In genomic region chr11:95223473-95223872, GRCm38 (mm10) we compare ENCODE assay signal across 8 mouse cellular contexts. TPM values are rescaled to one million over a fixed set of nuclear protein-coding genes. Genes with fewer than 3 reads are reported as not detected.
DNase-seq lines count a peak whose midpoint lies in the region; ATAC-seq lines count a peak whose summit lies in the region.

No protein-coding gene starts in this region.

- no peaks in the 10 kb centered on the region for H3K9me3 ChIP-seq in heart, embryonic 13.5 days
- H3K9me3 ChIP-seq in kidney, embryonic 16.5 days (ENCODE audit: low read length), result no peaks in the 10 kb centered on the region

- H3K4me2 ChIP-seq in heart, embryonic 13.5 days, result peak overlapping the region; percentile 61
- peak overlapping the region; percentile 60 for H3K4me2 ChIP-seq in kidney, embryonic 16.5 days (replicated peaks; ENCODE audit: low read depth, low read length)

- WGBS in heart, embryonic 13.5 days, result under 1% methylated on average over 31 of the region's 31 CpGs
- WGBS in kidney, embryonic 16.5 days, result under 1% methylated on average over 22 of the region's 31 CpGs

- H3K36me3 ChIP-seq in heart, embryonic 13.5 days, result no peaks in the 10 kb centered on the region
- no peaks in the 10 kb centered on the region for H3K36me3 ChIP-seq in kidney, embryonic 16.5 days (ENCODE audit: insufficient read depth, low read length)

- no peak overlapping the region for H3K27ac ChIP-seq in heart, embryonic 13.5 days (replicated peaks)
- no peak overlapping the region for H3K27ac ChIP-seq in kidney, embryonic 16.5 days (ENCODE audit: low read length)

- peak; percentile 6 for DNase-seq in gastrocnemius, adult 18-20 months (ENCODE audit: low spot score)
- DNase-seq in gastrocnemius, postnatal 25 days, result no peak
- peak; percentile 61 to 65 for DNase-seq in adrenal gland, postnatal 36 days
- DNase-seq in lung, postnatal 10 days, result peak; percentile 66
- peak; percentile 71 for DNase-seq in testis, postnatal 10 days (ENCODE audit: low spot score)
- no peak for DNase-seq in c-Kit-positive CD71-positive TER-119-positive erythroid progenitor cells, embryonic 14.5 days (ENCODE audit: low spot score)

- no peak overlapping the region; the same call in 1 of the 2 replicates for H3K9ac ChIP-seq in heart, embryonic 13.5 days
- peak overlapping the region; percentile 42; the same call in 1 of the 2 replicates for H3K9ac ChIP-seq in kidney, embryonic 16.5 days (replicated peaks; ENCODE audit: low read length)

- peaks cover 24% of the 10 kb centered on the region for H3K4me1 ChIP-seq in heart, embryonic 13.5 days
- H3K4me1 ChIP-seq in kidney, embryonic 16.5 days (ENCODE audit: insufficient read depth, low read length), result peaks cover 17% of the 10 kb centered on the region

- ATAC-seq in heart, embryonic 13.5 days (ENCODE audit: extremely low read depth, insufficient number of reproducible peaks, low FRiP score, low TSS enrichment), result no peak
- no peak for ATAC-seq in kidney, embryonic 16.5 days (ENCODE audit: low FRiP score, low TSS enrichment)

- H3K27me3 ChIP-seq in heart, embryonic 13.5 days (replicated peaks), result peaks cover 82% of the 10 kb centered on the region
- H3K27me3 ChIP-seq in kidney, embryonic 16.5 days (ENCODE audit: insufficient read depth, low read length), result peaks cover 32% of the 10 kb centered on the region

- H3K4me3 ChIP-seq in heart, embryonic 13.5 days, result peak overlapping the region; percentile 34
- H3K4me3 ChIP-seq in kidney, embryonic 16.5 days (ENCODE audit: low read length), result peak overlapping the region; percentile 37

RNA-seq across cellular contexts. Expression of gene Tac4, which starts 37.9 kb away (rescaled TPM):
- total RNA-seq in gastrocnemius, adult 18-20 months (2021), result not detected
- total RNA-seq in gastrocnemius, postnatal 25 days (2021), result under 1 TPM; 0.23 to 0.35 TPM
- total RNA-seq in adrenal gland, postnatal 36 days (2021), result not detected
- polyA plus RNA-seq in heart, embryonic 13.5 days (2015; fragmentation: Nextera tagmentation; extraction: Ambion mirVana), result not detected in 2 replicates
- polyA plus RNA-seq in kidney, embryonic 16.5 days (2015; fragmentation: Nextera tagmentation; extraction: Ambion mirVana), result 0.12 TPM in 1 of 2 replicates, not detected in the other

Comparison
In these comparisons a context has a peak if more than half of its experiments do, and no peak if none do; other contexts are left out.
1. DNase-seq: peak in gastrocnemius, adult 18-20 months (single experiment), adrenal gland, postnatal 36 days (2 of 2), lung, postnatal 10 days (single experiment) and testis, postnatal 10 days (single experiment); none in gastrocnemius, postnatal 25 days (single experiment) and c-Kit-positive CD71-positive TER-119-positive erythroid progenitor cells, embryonic 14.5 days (single experiment).